Mouse (Mus musculus) ES-Bruce4 (cell line): ENCODE results near the gene Rasa3.

Source experiments
- CTCF ChIP-seq: IDR thresholded peaks from one replicate; pipeline ENCODE4 v1.8.1; 2011; ENCODE audit warnings: low read depth, low read length
- EP300 ChIP-seq: IDR thresholded peaks from 2 replicates; pipeline ENCODE4 v1.6.1; 2011; ENCODE audit warnings: low read depth, low read length; ENCODE audit not compliant: insufficient read depth
- POLR2A ChIP-seq: IDR thresholded peaks from one replicate; pipeline ENCODE4 v1.8.1; 2011; ENCODE audit warnings: low read length; ENCODE audit not compliant: insufficient read depth

- TF ChIP-seq EP300 (no peak), CTCF (no peak), POLR2A (no peak)
Observed at GRCm38 (mm10) chr8:13704301-13704700, 26.9 kb upstream of the Rasa3 start.
